Mouse (Mus musculus) ES-Bruce4 (cell line): ENCODE measurements around the gene Nucb1.

Source experiments
- CTCF ChIP-seq: IDR thresholded peaks from one replicate; pipeline ENCODE4 v1.8.1; 2011; ENCODE audit warnings: low read depth, low read length
- EP300 ChIP-seq: IDR thresholded peaks from 2 replicates; pipeline ENCODE4 v1.6.1; 2011; ENCODE audit warnings: low read depth, low read length; ENCODE audit not compliant: insufficient read depth
- POLR2A ChIP-seq: IDR thresholded peaks from one replicate; pipeline ENCODE4 v1.8.1; 2011; ENCODE audit warnings: low read length; ENCODE audit not compliant: insufficient read depth

GRCm38 (mm10) chr7:45478774-45479173 is 31.4 kb downstream of the Nucb1 start:
- TF ChIP-seq CTCF (no peak), EP300 (no peak), POLR2A (no peak)
